Mouse (Mus musculus): ENCODE measurements around the gene Lrrc49. TPM values are rescaled to one million over a fixed set of nuclear protein-coding genes. Genes with fewer than 3 reads are reported as not detected.

The Lrrc49 gene
- polyA plus RNA-seq, 1 experiment from 2014 or later = 9.4 TPM

DNA sequence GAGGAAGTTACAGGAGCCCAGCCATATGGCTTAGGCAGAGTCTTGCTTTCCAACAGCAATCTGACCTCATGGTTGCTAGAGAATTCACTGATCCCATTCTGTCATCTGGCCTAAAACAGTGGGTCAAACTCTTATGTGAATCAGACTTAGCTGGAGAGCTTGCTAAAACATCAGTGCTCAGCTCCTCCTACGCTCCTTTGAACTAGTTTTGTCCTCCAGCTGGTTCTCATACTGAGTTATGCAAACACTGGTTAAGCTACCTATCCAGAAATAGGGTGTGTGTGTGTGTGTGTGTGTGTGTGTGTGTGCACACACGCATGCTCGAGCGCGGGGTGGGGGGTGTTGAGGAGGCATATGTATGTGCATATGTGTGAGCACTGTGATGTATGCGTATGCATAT, 15.4 kb downstream of the Lrrc49 start:
- no peak for ATAC-seq (replicated peaks; ENCODE audit: insufficient number of reproducible peaks, insufficient read depth, low FRiP score, low read depth)
- Histone ChIP-seq H3K9me3 (replicated peaks) (no peaks in the 10 kb centered on the region), H3K9ac (no peak overlapping the region), H3K36me3 (no peaks in the 10 kb centered on the region), H3K4me3 (no peak overlapping the region), H3K4me1 (replicated peaks) (no peaks in the 10 kb centered on the region), H3K27ac (no peak overlapping the region), H3K27me3 (no peaks in the 10 kb centered on the region), H3K4me2 (no peak overlapping the region)
- 93% methylated on average over 6 of the region's 6 CpGs for WGBS

GRCm38 (mm10) chr9:60668886-60669285, 19.1 kb downstream of the Lrrc49 start:
- H3K36me3 ChIP-seq = no peaks in the 10 kb centered on the region
- no peak for ATAC-seq (replicated peaks; ENCODE audit: insufficient number of reproducible peaks, insufficient read depth, low FRiP score, low read depth)
- no peaks in the 10 kb centered on the region for H3K9me3 ChIP-seq (replicated peaks)
- no peak overlapping the region for H3K4me3 ChIP-seq
- H3K27ac ChIP-seq = no peak overlapping the region
- no peak overlapping the region for H3K4me2 ChIP-seq
- H3K27me3 ChIP-seq = no peaks in the 10 kb centered on the region
- H3K9ac ChIP-seq = no peak overlapping the region
- no peaks in the 10 kb centered on the region for H3K4me1 ChIP-seq (replicated peaks)
- WGBS = 80% methylated on average over 6 of the region's 6 CpGs

DNA sequence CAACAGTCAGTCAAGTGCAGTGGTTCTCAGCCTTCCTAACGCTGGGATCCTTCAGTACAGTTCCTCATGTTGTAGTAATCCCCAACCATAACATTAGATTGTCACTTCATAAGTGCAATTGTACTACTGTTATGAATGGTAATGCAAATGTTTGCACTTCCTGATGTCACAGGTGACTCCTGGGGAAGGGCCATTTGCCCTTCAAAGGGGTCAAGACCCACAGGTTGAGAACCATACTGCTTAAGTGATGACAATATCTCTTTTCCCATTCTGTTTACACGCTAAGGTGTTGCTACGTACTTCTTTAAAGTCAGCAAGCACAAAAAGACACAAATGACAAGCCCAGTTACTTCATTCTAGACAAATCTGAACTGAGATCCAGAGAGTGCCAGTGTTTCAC, 22.4 kb downstream of the Lrrc49 start:
- no peak overlapping the region for H3K4me2 ChIP-seq
- H3K27me3 ChIP-seq = no peaks in the 10 kb centered on the region
- H3K9me3 ChIP-seq (replicated peaks) = no peaks in the 10 kb centered on the region
- H3K4me3 ChIP-seq = no peak overlapping the region
- H3K27ac ChIP-seq = no peak overlapping the region
- H3K36me3 ChIP-seq = no peaks in the 10 kb centered on the region
- ATAC-seq (replicated peaks; ENCODE audit: insufficient number of reproducible peaks, insufficient read depth, low FRiP score, low read depth) = no peak
- no peak overlapping the region for H3K9ac ChIP-seq
- WGBS = 88% methylated on average over 3 of the region's 3 CpGs
- H3K4me1 ChIP-seq (replicated peaks) = no peaks in the 10 kb centered on the region

DNA sequence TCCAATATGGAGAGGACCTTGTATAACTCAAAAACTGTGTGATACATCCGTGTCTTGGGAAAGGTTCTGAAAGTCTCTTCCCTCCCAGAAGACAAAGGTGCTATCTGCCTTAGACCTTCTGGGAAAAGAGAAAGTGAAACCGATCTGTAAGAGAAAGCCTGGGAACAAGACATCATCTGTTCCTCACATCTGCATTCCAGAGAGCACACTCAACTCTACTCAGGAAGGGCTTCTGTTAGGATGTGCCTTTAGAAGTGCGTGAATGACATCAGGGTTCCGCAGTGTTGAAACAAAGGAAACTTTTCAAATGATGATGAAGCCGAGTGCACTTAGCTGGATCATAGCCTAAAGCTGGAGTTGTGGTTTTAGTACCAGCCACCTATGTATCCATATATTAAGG, 23.1 kb downstream of the Lrrc49 start:
- 79% methylated on average over 5 of the region's 5 CpGs for WGBS
- Histone ChIP-seq H3K27me3 (no peaks in the 10 kb centered on the region), H3K9me3 (replicated peaks) (no peaks in the 10 kb centered on the region), H3K36me3 (no peaks in the 10 kb centered on the region), H3K4me1 (replicated peaks) (no peaks in the 10 kb centered on the region), H3K4me3 (no peak overlapping the region), H3K4me2 (no peak overlapping the region), H3K9ac (no peak overlapping the region), H3K27ac (no peak overlapping the region)
- no peak for ATAC-seq (replicated peaks; ENCODE audit: insufficient number of reproducible peaks, insufficient read depth, low FRiP score, low read depth)

- H3K9me3 ChIP-seq (replicated peaks) = no peaks in the 10 kb centered on the region
- no peaks in the 10 kb centered on the region for H3K36me3 ChIP-seq
- H3K4me2 ChIP-seq = no peak overlapping the region
- 93% methylated on average over 12 of the region's 12 CpGs for WGBS
- no peak for ATAC-seq (replicated peaks; ENCODE audit: insufficient number of reproducible peaks, insufficient read depth, low FRiP score, low read depth)
- H3K27ac ChIP-seq = no peak overlapping the region
- H3K4me3 ChIP-seq = no peak overlapping the region
- H3K27me3 ChIP-seq = no peaks in the 10 kb centered on the region
- H3K4me1 ChIP-seq (replicated peaks) = no peaks in the 10 kb centered on the region
- no peak overlapping the region for H3K9ac ChIP-seq
Observed at GRCm38 (mm10) chr9:60664385-60664784, 23.6 kb downstream of the Lrrc49 start.

DNA sequence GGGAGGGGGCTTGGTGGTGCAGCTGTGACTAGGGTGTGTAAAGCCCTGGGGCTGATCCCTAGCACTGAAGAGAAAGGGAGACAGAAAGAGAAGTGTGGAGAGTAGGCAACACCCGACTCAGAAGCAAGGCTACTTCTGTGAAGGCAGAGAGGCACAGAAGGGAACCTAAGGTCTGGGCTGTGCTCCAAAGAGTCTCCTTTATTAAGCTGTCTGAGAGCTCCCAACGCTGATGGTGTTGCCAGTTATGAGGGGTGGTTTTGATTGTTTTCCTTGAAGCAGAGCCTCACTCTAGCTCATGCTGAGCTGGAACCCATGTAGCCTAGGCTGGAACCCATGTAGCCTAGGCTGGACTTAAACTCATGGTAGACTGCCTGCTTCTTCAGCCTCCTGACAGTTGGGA, 25.0 kb downstream of the Lrrc49 start:
- Histone ChIP-seq H3K9me3 (replicated peaks) (no peaks in the 10 kb centered on the region), H3K36me3 (no peaks in the 10 kb centered on the region), H3K4me1 (replicated peaks) (no peaks in the 10 kb centered on the region), H3K4me3 (no peak overlapping the region), H3K27me3 (no peaks in the 10 kb centered on the region), H3K4me2 (no peak overlapping the region), H3K27ac (no peak overlapping the region), H3K9ac (no peak overlapping the region)
- ATAC-seq (replicated peaks; ENCODE audit: insufficient number of reproducible peaks, insufficient read depth, low FRiP score, low read depth) = no peak
- WGBS = 56% methylated on average over 2 of the region's 2 CpGs

GRCm38 (mm10) chr9:60653582-60653981, 34.4 kb downstream of the Lrrc49 start:
- Histone ChIP-seq H3K27me3 (no peaks in the 10 kb centered on the region), H3K9me3 (replicated peaks) (no peaks in the 10 kb centered on the region), H3K4me2 (no peak overlapping the region)

DNA sequence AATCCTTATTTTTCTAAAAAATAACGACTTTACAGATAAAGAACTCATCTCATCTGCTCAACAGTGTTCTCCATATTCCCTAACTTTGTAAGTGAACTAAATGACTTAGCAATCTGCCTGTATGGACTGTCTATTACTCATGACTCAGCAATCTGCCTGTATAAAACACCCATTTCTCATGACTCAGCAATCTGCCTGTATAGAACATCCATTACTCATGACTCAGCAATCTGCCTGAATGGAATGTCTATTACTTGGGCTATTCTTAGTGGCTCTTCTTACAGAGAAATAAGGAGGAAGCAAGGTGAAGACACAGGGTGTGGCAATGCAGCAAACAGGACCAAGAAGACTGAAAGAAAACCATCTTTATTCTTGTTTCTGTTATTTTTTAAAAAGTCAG, 34.8 kb downstream of the Lrrc49 start:
- Histone ChIP-seq H3K36me3 (no peaks in the 10 kb centered on the region), H3K27ac (no peak overlapping the region), H3K4me3 (no peak overlapping the region), H3K4me1 (replicated peaks) (no peaks in the 10 kb centered on the region), H3K27me3 (no peaks in the 10 kb centered on the region), H3K4me2 (no peak overlapping the region), H3K9me3 (replicated peaks) (no peaks in the 10 kb centered on the region), H3K9ac (no peak overlapping the region)
- ATAC-seq (replicated peaks; ENCODE audit: insufficient number of reproducible peaks, insufficient read depth, low FRiP score, low read depth) = no peak
- WGBS = 95% methylated on average over 1 of the region's 1 CpGs

More at GRCm38 (mm10) chr9:60653582-60653981, 34.4 kb downstream of the Lrrc49 start:
- Histone ChIP-seq H3K9ac (no peak overlapping the region), H3K4me3 (no peak overlapping the region), H3K36me3 (no peaks in the 10 kb centered on the region), H3K4me1 (replicated peaks) (no peaks in the 10 kb centered on the region), H3K27ac (no peak overlapping the region)
- ATAC-seq (replicated peaks; ENCODE audit: insufficient number of reproducible peaks, insufficient read depth, low FRiP score, low read depth) = no peak

DNA sequence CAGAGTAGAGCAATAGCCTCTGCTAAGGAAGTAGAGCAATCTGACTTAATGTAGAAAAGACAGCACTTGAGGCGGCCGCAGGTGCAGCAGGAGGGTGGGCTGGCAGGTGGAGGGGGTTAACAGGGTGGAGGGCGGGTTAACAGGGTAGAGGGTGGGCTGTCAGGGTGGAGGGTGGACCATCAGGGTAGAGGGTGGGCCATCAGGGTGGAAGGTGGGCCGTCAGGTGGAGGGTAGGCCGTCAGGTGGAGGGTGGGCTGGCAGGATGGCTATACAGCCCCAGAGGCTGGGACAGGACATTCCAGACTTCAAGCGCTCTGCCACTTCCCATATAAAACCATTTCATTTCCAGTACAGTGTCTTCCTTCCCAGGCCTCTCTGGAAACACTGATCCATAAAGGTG, 37.7 kb downstream of the Lrrc49 start:
- H3K4me1 ChIP-seq (replicated peaks) = no peaks in the 10 kb centered on the region
- H3K9ac ChIP-seq = no peak overlapping the region
- H3K4me3 ChIP-seq = no peak overlapping the region
- no peak overlapping the region for H3K27ac ChIP-seq
- H3K9me3 ChIP-seq (replicated peaks) = no peaks in the 10 kb centered on the region
- H3K27me3 ChIP-seq = no peaks in the 10 kb centered on the region
- 84% methylated on average over 6 of the region's 6 CpGs for WGBS
- H3K36me3 ChIP-seq = no peaks in the 10 kb centered on the region
- no peak overlapping the region for H3K4me2 ChIP-seq
- no peak for ATAC-seq (replicated peaks; ENCODE audit: insufficient number of reproducible peaks, insufficient read depth, low FRiP score, low read depth)

GRCm38 (mm10) chr9:60648981-60649975, 38.7 kb downstream of the Lrrc49 start:
- ATAC-seq (replicated peaks; ENCODE audit: insufficient number of reproducible peaks, insufficient read depth, low FRiP score, low read depth) = no peak; the same call in 1 of the 2 replicates

DNA sequence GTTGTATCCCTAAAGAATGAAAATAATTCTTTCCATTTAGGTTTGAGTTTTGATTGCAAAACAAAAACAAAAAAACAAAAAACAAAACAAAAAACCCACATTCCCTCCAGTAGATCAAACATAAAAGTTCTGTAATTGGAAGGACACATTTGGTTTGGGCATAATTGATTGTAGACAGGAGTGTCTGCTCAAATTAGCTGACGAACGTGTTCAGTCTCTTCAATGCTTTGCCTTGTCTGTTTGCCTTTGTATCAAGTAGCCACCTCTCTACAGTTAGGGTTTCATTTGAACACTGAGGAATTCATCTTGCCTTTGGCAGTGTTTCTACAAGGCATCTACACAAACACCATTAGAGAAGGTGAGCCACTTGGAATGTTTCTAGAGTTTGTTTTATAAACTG, 54.4 kb downstream of the Lrrc49 start:
- no peak overlapping the region for H3K4me3 ChIP-seq
- H3K27me3 ChIP-seq = no peaks in the 10 kb centered on the region
- no peak overlapping the region for H3K4me2 ChIP-seq
- no peak overlapping the region for H3K27ac ChIP-seq
- H3K4me1 ChIP-seq (replicated peaks) = no peaks in the 10 kb centered on the region
- ATAC-seq (replicated peaks; ENCODE audit: insufficient number of reproducible peaks, insufficient read depth, low FRiP score, low read depth) = no peak
- no peak overlapping the region for H3K9ac ChIP-seq
- WGBS = 83% methylated on average over 2 of the region's 2 CpGs
- H3K36me3 ChIP-seq = no peaks in the 10 kb centered on the region
- H3K9me3 ChIP-seq (replicated peaks) = no peaks in the 10 kb centered on the region

More at GRCm38 (mm10) chr9:60648981-60649975, 38.7 kb downstream of the Lrrc49 start:
- Histone ChIP-seq H3K27ac (no peak overlapping the region), H3K4me2 (no peak overlapping the region), H3K36me3 (no peaks in the 10 kb centered on the region), H3K4me1 (replicated peaks) (no peaks in the 10 kb centered on the region), H3K4me3 (no peak overlapping the region), H3K9me3 (replicated peaks) (no peaks in the 10 kb centered on the region), H3K9ac (no peak overlapping the region), H3K27me3 (no peaks in the 10 kb centered on the region)
- 53% methylated on average over 18 of the region's 18 CpGs for WGBS

GRCm38 (mm10) chr9:60626311-60626791, 61.6 kb downstream of the Lrrc49 start:
- Histone ChIP-seq H3K4me1 (replicated peaks) (peaks cover 14% of the 10 kb centered on the region), H3K27ac (no peak overlapping the region), H3K9ac (no peak overlapping the region), H3K36me3 (no peaks in the 10 kb centered on the region), H3K27me3 (no peaks in the 10 kb centered on the region), H3K9me3 (replicated peaks) (no peaks in the 10 kb centered on the region), H3K4me3 (no peak overlapping the region), H3K4me2 (no peak overlapping the region)
- no peak for ATAC-seq (replicated peaks; ENCODE audit: insufficient number of reproducible peaks, insufficient read depth, low FRiP score, low read depth)
- 54% methylated on average over 7 of the region's 7 CpGs for WGBS

All from heart, embryonic 15.5 days (tissue).